Mouse (Mus musculus) lung, postnatal 0 days (tissue): Measurements from ENCODE around the gene H1f0. TPM values are rescaled to one million over a fixed set of nuclear protein-coding genes. Genes with fewer than 3 reads are reported as not detected.

Experiments
- ATAC-seq: fragments of 200-750 bp; cut with Nextera tagmentation; 2 replicates; pipeline ENCODE4 v1.8.0; 2017; ENCODE audit warnings: moderate library complexity
- DNase-seq: peaks from one replicate; pipeline ENCODE4 v3.0.0-alpha.2; 2016; ENCODE audit warnings: low spot score
- H3K27ac ChIP-seq: fragments of 300-500 bp; sonication (generic); 2 replicates; pipeline ENCODE4 v1.5.1; 2014; ENCODE audit warnings: antibody characterized with exemption, mild to moderate bottlenecking, low read length, mixed read lengths
- H3K27me3 ChIP-seq: fragments of 300-500 bp; sonication (generic); replicated peaks from 2 replicates; pipeline ENCODE4 v1.6.1; 2014; ENCODE audit warnings: low read length, mixed read lengths; ENCODE audit not compliant: insufficient read depth
- H3K36me3 ChIP-seq: fragments of 300-500 bp; sonication (generic); 2 replicates; pipeline ENCODE4 v1.6.1; 2014; ENCODE audit warnings: low read length, mixed read lengths; ENCODE audit not compliant: insufficient read depth
- H3K4me1 ChIP-seq: fragments of 300-500 bp; sonication (generic); 2 replicates; pipeline ENCODE4 v1.6.1; 2014; ENCODE audit warnings: antibody characterized with exemption, low read depth, low read length, mixed read lengths; ENCODE audit not compliant: insufficient read depth
- H3K4me2 ChIP-seq: fragments of 300-500 bp; sonication (generic); replicated peaks from 2 replicates; pipeline ENCODE4 v1.6.1; 2014; ENCODE audit warnings: low read depth, mild to moderate bottlenecking, low read length, moderate library complexity, mixed read lengths
- H3K4me3 ChIP-seq: fragments of 300-500 bp; sonication (generic); 2 replicates; pipeline ENCODE4 v1.5.1; 2014; ENCODE audit warnings: low read depth, low read length
- H3K9ac ChIP-seq: fragments of 300-500 bp; sonication (generic); replicated peaks from 2 replicates; pipeline ENCODE4 v1.6.1; 2014; ENCODE audit warnings: low read depth, mild to moderate bottlenecking
- H3K9me3 ChIP-seq: fragments of 300-500 bp; sonication (generic); 2 replicates; pipeline ENCODE4 v1.6.1; 2016; ENCODE audit warnings: low read length, mixed read lengths
- CTCF ChIP-seq: IDR thresholded peaks from 2 replicates; pipeline ENCODE4 v1.5.1; 2016; ENCODE audit warnings: antibody characterized with exemption, mild to moderate bottlenecking
- EP300 ChIP-seq: IDR thresholded peaks from 2 replicates; pipeline ENCODE4 v1.6.1; 2016; ENCODE audit warnings: antibody characterized with exemption, mild to moderate bottlenecking, control low read depth
- WGBS: fragments of 180-500 bp; shearing (Covaris S2); extraction: QIAGEN DNeasy Blood & Tissue Kit; methylation state at CpG from one replicate; pipeline ENCODE4 v1.1.7; 2014; 5-methylcytosine and 5-hydroxymethylcytosine counted together
- polyA plus RNA-seq: library from polyadenylated mRNA; unstranded; fragments of >200 nt; fragmentation: Nextera tagmentation; extraction: Ambion mirVana; gene quantifications from 2 replicates; pipeline ENCODE4 v1.2.1, GENCODE M21; 2015

The H1f0 gene
- polyA plus RNA-seq, 1 experiment from 2014 or later: 263 TPM

DNA sequence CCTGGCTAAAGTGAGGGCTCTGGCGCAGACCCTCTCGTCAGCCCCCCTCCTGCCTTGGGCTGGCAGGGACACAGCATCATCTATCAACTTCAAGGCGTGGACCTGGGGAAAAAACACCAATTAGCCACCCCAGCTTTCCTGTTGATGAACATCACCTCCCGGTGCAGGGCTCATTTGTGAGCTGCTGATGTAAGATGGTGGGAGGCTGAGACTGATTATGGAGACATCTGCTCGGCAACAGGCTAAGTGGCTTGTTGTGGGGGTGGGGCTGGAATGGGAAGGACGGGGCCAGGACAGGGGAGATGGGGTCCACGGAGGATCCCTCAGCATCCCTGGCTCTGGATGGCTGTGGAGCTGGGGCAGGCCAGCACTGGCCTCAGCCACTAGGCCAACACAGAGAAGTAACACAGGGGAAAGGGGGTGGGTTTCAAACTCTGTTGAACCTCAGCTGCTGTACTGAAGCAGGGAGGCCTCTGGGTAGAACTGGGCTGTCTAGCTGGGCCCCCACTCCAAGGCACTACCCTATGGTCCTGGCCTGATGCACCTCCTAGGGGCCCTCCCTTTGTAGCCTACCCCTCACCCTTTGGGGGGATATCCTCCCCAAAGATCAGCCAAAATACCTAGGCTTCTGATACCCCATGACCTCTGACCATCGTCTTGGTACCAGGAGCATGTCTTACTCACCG is 22.1 kb downstream of the H1f0 start:
- DNase-seq (no peak), ATAC-seq (no peak)
- WGBS: 49% methylated on average over 9 of the region's 9 CpGs
- H3K27me3 ChIP-seq: no peaks in the 10 kb centered on the region
- no peak overlapping the region for H3K4me3 ChIP-seq
- no peak overlapping the region for H3K4me2 ChIP-seq
- peaks cover 16% of the 10 kb centered on the region; the same call in 1 of the 2 replicates for H3K36me3 ChIP-seq
- H3K27ac ChIP-seq: no peak overlapping the region
- H3K9ac ChIP-seq: no peak overlapping the region
- no peaks in the 10 kb centered on the region for H3K4me1 ChIP-seq
- H3K9me3 ChIP-seq: no peaks in the 10 kb centered on the region
- TF ChIP-seq EP300 (no peak), CTCF (no peak)

DNA sequence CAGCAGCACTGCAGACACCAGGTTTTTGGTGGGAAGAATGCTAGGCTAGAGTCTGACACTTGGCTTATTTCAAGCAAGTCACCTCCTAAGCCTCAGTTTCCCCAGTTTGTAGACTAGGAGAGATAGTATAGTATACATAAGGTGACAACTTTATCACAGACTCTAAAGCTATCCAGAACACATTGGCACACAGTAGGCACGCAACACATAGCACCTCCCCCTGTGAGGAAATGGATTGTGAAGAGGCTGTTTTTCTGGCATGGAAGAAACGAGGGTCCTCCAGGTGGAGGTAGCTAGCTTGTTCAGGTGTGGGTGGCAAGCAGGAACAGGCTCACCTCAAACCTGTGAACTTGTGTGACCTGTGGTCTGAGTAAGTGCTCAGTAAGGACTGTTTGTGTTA is 22.7 kb downstream of the H1f0 start:
- no peaks in the 10 kb centered on the region for H3K4me1 ChIP-seq
- H3K36me3 ChIP-seq: peaks cover 16% of the 10 kb centered on the region; the same call in 1 of the 2 replicates
- ATAC-seq (no peak), DNase-seq (no peak)
- no peak overlapping the region for H3K4me2 ChIP-seq
- H3K27me3 ChIP-seq: no peaks in the 10 kb centered on the region
- 54% methylated on average over 2 of the region's 2 CpGs for WGBS
- H3K27ac ChIP-seq: peak overlapping the region; percentile 66; the same call in 1 of the 2 replicates
- no peak overlapping the region for H3K9ac ChIP-seq
- H3K9me3 ChIP-seq: no peaks in the 10 kb centered on the region
- TF ChIP-seq EP300 (no peak), CTCF (no peak)
- H3K4me3 ChIP-seq: no peak overlapping the region

DNA sequence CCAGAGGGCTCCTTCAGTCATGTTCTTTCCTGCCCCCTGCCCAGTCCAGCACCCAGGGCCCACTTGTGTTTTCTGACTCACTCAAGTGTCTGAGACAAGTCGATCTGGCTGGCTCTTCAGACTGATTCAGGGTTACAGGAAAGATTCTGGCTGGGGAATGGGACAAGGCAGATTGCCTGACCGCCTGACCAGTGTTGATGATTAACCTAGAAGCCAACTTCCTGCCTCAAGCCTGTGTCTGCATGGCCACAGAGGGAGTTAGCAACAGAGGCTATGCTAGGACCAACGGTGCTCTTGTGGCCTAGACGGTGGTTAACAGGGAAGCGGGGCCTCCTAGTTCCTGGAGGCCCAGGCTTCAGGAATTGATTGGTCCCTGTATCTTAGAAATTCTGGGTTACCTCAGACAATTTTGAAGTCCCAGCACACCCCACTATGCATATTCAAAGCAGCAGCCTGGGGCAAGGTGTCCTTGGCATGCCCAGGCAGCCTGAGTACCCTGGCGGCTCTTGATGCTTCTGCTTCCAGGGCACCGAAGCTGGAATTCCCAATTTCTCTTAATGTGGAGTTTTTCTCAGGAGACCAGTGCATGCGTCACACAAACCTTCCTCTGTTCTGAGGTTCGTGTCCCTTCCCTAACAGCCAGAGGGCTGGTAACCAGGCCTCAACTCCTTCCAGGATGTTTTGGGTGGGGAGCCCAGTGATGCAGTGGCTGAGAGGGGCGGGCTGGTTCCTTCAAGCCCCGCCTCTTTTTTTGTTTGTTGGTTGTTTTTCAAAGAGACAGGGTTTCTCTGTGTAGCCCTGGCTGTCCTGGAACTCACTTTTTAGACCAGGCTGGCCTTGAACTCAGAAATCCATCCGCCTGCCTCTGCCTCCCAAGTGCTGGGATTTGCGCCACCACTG is 23.5 kb downstream of the H1f0 start:
- peak; percentile 86 for ATAC-seq
- Histone ChIP-seq H3K27ac (peak overlapping the region; percentile 66), H3K36me3 (peaks cover 16% of the 10 kb centered on the region), H3K4me1 (no peaks in the 10 kb centered on the region), H3K27me3 (no peaks in the 10 kb centered on the region), H3K4me3 (no peak overlapping the region), H3K4me2 (no peak overlapping the region), H3K9ac (no peak overlapping the region), H3K9me3 (no peaks in the 10 kb centered on the region)
- WGBS: 60% methylated on average over 13 of the region's 13 CpGs
- no peak for TF ChIP-seq CTCF
- no peak for TF ChIP-seq EP300
- DNase-seq: peak; percentile 83

GRCm38 (mm10) chr15:79052366-79052765 is 24.1 kb downstream of the H1f0 start:
- Histone ChIP-seq H3K9ac (no peak overlapping the region), H3K27ac (0 out of 2 replicates have a peak overlapping the region, but pooled peaks have one; percentile 20), H3K36me3 (peaks cover 16% of the 10 kb centered on the region), H3K4me3 (no peak overlapping the region), H3K4me1 (no peaks in the 10 kb centered on the region), H3K9me3 (no peaks in the 10 kb centered on the region), H3K27me3 (no peaks in the 10 kb centered on the region), H3K4me2 (no peak overlapping the region)
- no peak for ATAC-seq
- WGBS: 84% methylated on average over 2 of the region's 2 CpGs
- no peak for DNase-seq
- no peak for TF ChIP-seq CTCF
- TF ChIP-seq EP300: no peak

- 94% methylated on average over 7 of the region's 7 CpGs for WGBS
- no peak for TF ChIP-seq CTCF
- no peak for TF ChIP-seq EP300
- ATAC-seq: no peak
These were observed 28.4 kb downstream of the H1f0 start for GRCm38 (mm10) chr15:79056601-79057000.

GRCm38 (mm10) chr15:79057850-79058249 is 29.6 kb downstream of the H1f0 start:
- Histone ChIP-seq H3K4me1 (no peaks in the 10 kb centered on the region), H3K9me3 (no peaks in the 10 kb centered on the region), H3K4me3 (no peak overlapping the region), H3K36me3 (peaks cover 18% of the 10 kb centered on the region), H3K27ac (no peak overlapping the region), H3K9ac (no peak overlapping the region), H3K4me2 (no peak overlapping the region), H3K27me3 (no peaks in the 10 kb centered on the region)
- WGBS: 86% methylated on average over 6 of the region's 6 CpGs
- TF ChIP-seq EP300: no peak
- TF ChIP-seq CTCF: no peak
- ATAC-seq: no peak
- no peak for DNase-seq

More at GRCm38 (mm10) chr15:79056601-79057000, 28.4 kb downstream of the H1f0 start:
- H3K27ac ChIP-seq: no peak overlapping the region
- no peaks in the 10 kb centered on the region for H3K27me3 ChIP-seq
- H3K4me3 ChIP-seq: no peak overlapping the region
- no peak for DNase-seq
- peaks cover 19% of the 10 kb centered on the region for H3K36me3 ChIP-seq
- H3K9me3 ChIP-seq: no peaks in the 10 kb centered on the region
- H3K4me2 ChIP-seq: no peak overlapping the region
- no peak overlapping the region for H3K9ac ChIP-seq
- no peaks in the 10 kb centered on the region for H3K4me1 ChIP-seq
